Mouse (Mus musculus): ENCODE data around the gene Chp1. TPM values are rescaled to one million over a fixed set of nuclear protein-coding genes. Genes with fewer than 3 reads are reported as not detected.
"Not testable (repeated sequence)": the region's sequence is repeated elsewhere in the genome, so short reads cannot be mapped to it uniquely, and the experiment has no call there.

The Chp1 gene
- total RNA-seq, 2 experiments from 2014 or later: 61.0 to 76.7 TPM

DNA sequence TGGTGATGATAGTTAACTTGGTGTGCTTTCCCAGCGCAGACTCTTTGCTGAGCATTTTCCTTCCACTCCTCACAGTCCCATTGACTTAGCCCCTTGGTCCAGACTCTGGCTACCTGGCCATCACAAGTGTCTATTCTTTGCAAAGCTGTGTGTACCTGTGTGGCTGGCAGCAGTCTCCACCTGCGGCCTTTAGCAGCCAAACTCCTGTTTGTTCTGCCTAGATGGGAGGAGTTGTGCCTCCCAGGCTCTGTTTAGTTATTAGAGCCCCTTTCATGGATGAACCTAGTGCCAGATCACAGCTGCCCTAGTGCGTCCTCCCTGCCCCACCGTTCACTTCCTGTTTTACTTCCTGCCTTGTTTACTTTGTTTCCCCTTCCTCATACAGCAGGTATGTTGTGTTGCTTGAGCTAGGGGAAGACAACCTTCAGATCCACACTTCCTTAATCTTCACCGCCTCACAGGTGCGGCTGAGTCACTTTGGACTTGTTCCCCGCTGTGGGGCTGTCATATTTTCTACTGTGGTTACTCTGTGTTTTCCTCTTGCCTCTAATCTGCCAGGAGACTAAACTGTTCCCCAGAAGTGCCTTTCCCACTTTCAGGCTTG is 11.3 kb downstream of the Chp1 start:
- ATAC-seq (replicated peaks; ENCODE audit: low FRiP score, poor library complexity, severe bottlenecking): no peak; the same call in 1 of the 2 replicates

DNA sequence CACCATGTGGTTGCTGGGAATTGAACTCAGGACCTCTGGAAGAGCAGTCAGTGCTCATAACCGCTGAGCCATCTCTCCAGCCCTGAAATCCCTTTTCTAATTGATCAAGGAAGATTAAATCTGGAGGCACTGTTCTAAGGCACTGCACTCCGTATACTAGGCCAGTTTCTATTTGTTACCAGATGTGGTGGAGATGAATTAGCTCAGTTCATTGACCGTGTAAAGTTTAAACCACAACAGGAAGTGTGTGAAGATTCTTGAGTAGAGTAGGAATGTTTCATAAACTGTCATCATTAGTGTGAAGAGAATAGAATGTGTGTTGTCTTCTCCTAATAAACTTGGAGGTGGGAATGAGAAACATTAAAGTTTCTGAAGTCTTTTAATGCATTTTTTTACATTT is 14.3 kb downstream of the Chp1 start:
- ATAC-seq (replicated peaks; ENCODE audit: low FRiP score, poor library complexity, severe bottlenecking): no peak

GRCm38 (mm10) chr2:119565284-119565683 is 17.8 kb downstream of the Chp1 start:
- no peak for ATAC-seq (replicated peaks; ENCODE audit: low FRiP score, poor library complexity, severe bottlenecking)

- ATAC-seq (replicated peaks; ENCODE audit: low FRiP score, poor library complexity, severe bottlenecking): no peak
Observed at GRCm38 (mm10) chr2:119566182-119566855, 18.8 kb downstream of the Chp1 start.

- no peak for ATAC-seq (replicated peaks; ENCODE audit: low FRiP score, poor library complexity, severe bottlenecking)
Observed at GRCm38 (mm10) chr2:119572471-119572870, 25.0 kb downstream of the Chp1 start.

DNA sequence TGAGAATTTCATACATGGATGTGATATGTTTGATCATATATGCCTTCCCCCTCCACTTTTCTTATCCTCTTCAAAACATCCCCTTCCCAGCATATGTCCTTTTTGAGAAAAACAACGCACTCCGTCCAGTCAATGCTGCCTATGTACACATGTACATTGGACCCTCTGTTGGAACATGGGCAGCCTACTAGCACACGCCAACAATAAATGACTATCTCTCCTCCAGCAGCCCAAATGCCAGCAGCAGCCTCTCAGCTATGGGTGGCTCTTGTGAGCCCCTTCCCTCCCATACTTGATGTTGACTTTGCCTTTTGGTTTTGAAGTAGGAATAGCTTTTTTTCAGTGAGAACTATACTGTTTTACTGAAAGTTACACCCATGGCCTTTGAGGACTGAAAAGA is 34.1 kb downstream of the Chp1 start:
- ATAC-seq (replicated peaks; ENCODE audit: low FRiP score, poor library complexity, severe bottlenecking): no peak

DNA sequence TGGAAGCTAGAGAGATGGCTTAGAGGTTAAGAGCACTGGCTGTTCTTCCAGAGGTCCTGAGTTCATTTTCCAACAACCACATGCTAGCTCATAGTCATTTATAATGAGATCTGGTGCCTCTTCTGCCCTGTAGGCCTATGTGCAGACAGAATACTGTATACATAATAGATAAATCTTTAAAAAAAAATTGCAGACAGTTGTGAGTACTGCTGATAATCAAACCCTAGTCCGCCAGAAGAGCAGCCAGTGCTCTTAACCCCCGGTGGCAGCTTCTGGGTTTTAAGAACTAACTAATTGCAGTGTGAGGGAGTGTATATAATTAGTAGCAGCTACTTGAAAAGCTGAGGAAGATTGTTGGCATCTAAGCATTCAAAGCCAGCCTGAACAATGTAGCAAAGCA is 35.9 kb downstream of the Chp1 start:
- no peak for ATAC-seq (replicated peaks; ENCODE audit: low FRiP score, poor library complexity, severe bottlenecking)

- ATAC-seq (replicated peaks; ENCODE audit: low FRiP score, poor library complexity, severe bottlenecking): no peak
Observed at GRCm38 (mm10) chr2:119584282-119584681, 36.8 kb downstream of the Chp1 start.

GRCm38 (mm10) chr2:119587383-119587782 is 39.9 kb downstream of the Chp1 start:
- ATAC-seq (replicated peaks; ENCODE audit: low FRiP score, poor library complexity, severe bottlenecking): peak; percentile 83

DNA sequence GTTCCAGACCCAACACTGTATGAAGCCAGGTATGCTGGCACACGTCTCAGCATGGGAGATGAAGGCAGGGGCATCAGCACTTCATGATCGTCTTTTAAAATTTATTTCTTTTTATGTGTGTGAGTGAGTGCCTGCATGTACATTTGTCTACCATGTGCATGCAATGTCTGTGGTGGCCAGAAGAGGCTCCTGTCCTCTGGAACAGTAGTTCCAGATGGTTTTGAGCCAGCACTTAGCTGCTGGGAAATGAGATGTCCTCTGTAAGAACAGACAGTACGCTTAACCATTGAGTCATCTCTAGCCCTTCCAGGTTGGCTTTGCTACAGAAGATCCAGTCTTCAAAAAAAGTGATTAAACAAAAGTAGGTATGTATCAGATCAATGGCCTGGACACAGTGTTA is 43.8 kb downstream of the Chp1 start:
- ATAC-seq (replicated peaks; ENCODE audit: low FRiP score, poor library complexity, severe bottlenecking): no peak

- ATAC-seq (replicated peaks; ENCODE audit: low FRiP score, poor library complexity, severe bottlenecking): peak; percentile 23; the same call in 1 of the 2 replicates
Observed at GRCm38 (mm10) chr2:119593765-119594112, 46.2 kb downstream of the Chp1 start.

- ATAC-seq (replicated peaks; ENCODE audit: low FRiP score, poor library complexity, severe bottlenecking): peak; percentile 95
Observed at GRCm38 (mm10) chr2:119594113-119594981, 46.9 kb downstream of the Chp1 start.

- no peak for ATAC-seq (replicated peaks; ENCODE audit: low FRiP score, poor library complexity, severe bottlenecking)
Observed at GRCm38 (mm10) chr2:119595308-119595707, 47.8 kb downstream of the Chp1 start.

DNA sequence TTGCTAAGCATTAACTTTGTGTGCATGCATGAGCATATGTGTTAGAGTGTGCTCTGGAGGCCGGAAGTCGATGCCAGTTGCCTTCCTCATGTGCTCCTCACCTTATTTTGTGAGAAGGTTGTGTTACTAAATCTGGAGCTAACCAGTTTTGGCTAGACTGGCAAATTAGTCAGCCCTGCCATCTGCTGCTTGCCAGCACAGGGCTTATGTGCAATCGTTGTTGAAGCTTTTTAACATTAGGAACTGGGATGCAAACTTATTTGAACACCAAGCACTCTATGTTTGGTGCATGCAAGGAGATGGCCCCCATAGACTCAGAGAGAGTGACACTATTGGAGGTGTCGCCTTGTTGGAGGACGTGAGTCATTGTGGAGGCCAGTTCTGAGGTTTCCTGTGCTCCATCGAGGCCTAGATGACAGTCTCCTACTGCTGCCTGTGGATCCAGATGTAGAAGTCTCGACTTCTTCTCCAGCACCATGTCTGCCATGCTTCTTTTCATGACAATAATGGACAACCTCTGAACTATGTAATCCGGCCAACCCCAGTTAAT is 49.4 kb downstream of the Chp1 start:
- no peak for ATAC-seq (replicated peaks; ENCODE audit: low FRiP score, poor library complexity, severe bottlenecking)

DNA sequence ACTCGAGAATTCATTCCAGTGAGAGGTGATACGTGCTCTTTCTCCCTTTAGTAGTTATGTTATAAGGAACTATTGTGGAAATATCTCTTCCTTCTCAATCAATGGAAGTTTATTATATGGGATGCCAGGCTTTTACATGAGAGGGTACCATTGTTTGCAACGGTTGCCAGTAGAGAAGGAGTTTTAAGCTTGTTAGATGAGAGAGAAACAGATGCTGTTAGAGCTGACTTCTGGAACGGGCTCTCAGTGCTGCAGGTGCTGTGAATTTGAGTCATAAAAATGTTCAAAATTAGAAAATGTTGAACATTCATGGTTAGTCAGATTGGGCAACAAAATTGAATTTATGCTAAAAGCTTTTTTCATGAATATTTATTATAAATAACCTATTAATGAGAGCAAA is 53.5 kb downstream of the Chp1 start:
- no peak for ATAC-seq (replicated peaks; ENCODE audit: low FRiP score, poor library complexity, severe bottlenecking)

DNA sequence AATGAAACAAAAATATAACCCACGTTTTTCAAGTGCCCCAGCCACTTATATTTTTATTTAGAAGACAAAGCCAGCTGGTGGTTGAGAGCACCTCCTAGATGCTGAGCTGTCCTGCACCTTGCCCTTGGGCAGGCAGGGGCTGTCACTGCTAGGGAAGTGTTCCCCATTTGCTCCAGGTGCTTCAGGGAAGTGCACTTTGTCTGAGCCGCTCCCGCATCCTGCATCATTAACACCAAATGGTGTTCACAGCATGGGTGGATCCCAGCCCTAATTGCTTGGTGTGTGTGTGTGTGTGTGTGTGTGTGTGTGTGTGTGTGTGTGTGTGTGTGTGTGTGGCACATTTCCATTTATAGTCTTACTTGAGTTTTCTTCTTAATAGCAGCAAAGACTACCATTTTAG is 54.1 kb downstream of the Chp1 start:
- ATAC-seq (replicated peaks; ENCODE audit: low FRiP score, poor library complexity, severe bottlenecking): not testable (repeated sequence)

GRCm38 (mm10) chr2:119602488-119602887 is 55.0 kb downstream of the Chp1 start:
- ATAC-seq (replicated peaks; ENCODE audit: low FRiP score, poor library complexity, severe bottlenecking): no peak

DNA sequence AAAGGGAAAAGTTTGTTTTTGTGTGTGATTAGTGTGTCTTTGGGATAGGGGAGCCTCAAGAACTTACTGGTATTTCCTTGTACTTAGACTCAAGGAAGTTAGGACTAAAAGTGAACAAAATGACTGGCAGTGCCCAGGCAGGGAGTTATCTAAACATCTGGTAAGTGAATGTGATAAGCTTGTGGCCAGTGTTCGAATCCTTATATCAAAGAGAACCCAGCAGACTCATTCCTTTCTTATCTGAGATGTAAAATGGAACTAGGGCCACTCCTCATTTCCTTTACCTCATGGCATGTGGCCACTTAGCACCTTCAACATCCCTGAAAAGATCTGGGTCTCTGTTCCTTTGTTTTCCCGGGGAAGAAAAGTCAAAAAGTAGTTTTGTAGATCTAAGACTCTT is 56.4 kb downstream of the Chp1 start:
- no peak for ATAC-seq (replicated peaks; ENCODE audit: low FRiP score, poor library complexity, severe bottlenecking)

DNA sequence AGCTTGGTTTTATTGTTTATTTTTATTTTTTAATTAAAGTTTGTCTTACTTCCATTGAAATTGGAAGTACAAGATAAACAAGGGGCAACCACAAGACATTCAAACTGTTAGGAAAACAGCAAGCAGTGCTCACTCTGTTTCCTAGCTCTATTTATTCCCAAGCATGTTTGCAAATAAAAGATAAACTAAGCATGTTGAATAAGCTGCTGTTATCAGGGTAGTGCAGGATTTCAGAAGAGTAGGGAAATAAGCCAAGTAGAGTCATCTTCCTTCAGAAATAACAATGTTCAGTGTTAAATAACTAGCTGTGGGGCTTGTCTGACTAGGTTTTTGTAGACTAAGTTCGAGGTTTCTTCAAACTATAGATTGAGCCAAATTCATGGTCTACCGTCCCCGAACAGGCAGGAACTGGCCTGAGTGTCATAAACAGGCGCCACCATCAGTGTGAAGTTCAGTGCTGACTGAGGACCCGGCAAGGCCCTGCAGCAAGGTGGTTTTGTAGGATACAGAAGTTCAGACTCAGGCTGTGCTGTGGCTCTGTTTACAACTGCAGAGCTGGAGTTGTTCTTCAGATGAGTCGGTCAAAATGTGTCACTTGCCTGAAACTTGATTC is 58.0 kb downstream of the Chp1 start:
- peak; percentile 86 for ATAC-seq (replicated peaks; ENCODE audit: low FRiP score, poor library complexity, severe bottlenecking)

DNA sequence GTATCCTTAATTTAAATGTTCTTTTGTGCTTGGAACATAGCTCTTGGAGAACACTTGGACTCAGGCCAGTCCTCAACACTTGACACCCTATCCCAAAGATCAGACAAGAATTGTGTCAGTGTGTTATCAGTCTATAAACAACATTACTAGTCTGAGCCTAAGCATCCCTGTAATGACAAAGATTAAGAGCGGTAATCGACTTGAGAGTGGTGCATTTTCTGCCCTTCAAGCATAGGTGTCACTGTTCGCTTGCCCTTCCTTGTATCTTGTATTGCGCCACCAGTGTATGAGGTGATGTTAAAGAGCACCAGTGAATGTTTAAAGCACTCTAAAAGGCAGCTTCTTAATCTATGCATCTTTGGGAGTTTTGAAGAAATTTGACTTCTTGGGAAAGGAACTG is 59.5 kb downstream of the Chp1 start:
- ATAC-seq (replicated peaks; ENCODE audit: low FRiP score, poor library complexity, severe bottlenecking): peak; percentile 82
